Mouse (Mus musculus): ENCODE results near the gene Hunk.

Hunk gene

GRCm38 (mm10) chr16:90505680-90506079, 119.9 kb downstream of the Hunk start:
- no peak for DNase-seq (ENCODE audit: low spot score)

- no peak for DNase-seq (ENCODE audit: low spot score)
Observed at GRCm38 (mm10) chr16:90511551-90512296, 125.9 kb downstream of the Hunk start.

GRCm38 (mm10) chr16:90517041-90517440, 131.2 kb downstream of the Hunk start:
- no peak for DNase-seq (ENCODE audit: low spot score)

- DNase-seq (ENCODE audit: low spot score): no peak
Observed at GRCm38 (mm10) chr16:90518232-90518631, 132.4 kb downstream of the Hunk start.

- DNase-seq (ENCODE audit: low spot score): no peak
Observed at GRCm38 (mm10) chr16:90518732-90519295, 133.0 kb downstream of the Hunk start.

- DNase-seq (ENCODE audit: low spot score): no peak
Observed at GRCm38 (mm10) chr16:90521191-90521950, 135.6 kb downstream of the Hunk start.

- DNase-seq (ENCODE audit: low spot score): no peak
Observed at GRCm38 (mm10) chr16:90521951-90522255, 136.1 kb downstream of the Hunk start.

GRCm38 (mm10) chr16:90522575-90522974, 136.8 kb downstream of the Hunk start:
- no peak for DNase-seq (ENCODE audit: low spot score)

- no peak for DNase-seq (ENCODE audit: low spot score)
Observed at GRCm38 (mm10) chr16:90523373-90523772, 137.6 kb downstream of the Hunk start.

GRCm38 (mm10) chr16:90523894-90524293, 138.1 kb downstream of the Hunk start:
- DNase-seq (ENCODE audit: low spot score): no peak

- no peak for DNase-seq (ENCODE audit: low spot score)
Observed at GRCm38 (mm10) chr16:90524393-90524792, 138.6 kb downstream of the Hunk start.

- no peak for DNase-seq (ENCODE audit: low spot score)
Observed at GRCm38 (mm10) chr16:90533119-90533673, 147.4 kb downstream of the Hunk start.

- no peak for DNase-seq (ENCODE audit: low spot score)
Observed at GRCm38 (mm10) chr16:90534591-90534990, 148.8 kb downstream of the Hunk start.

- DNase-seq (ENCODE audit: low spot score): no peak
Observed at GRCm38 (mm10) chr16:90538926-90539325, 153.1 kb downstream of the Hunk start.

GRCm38 (mm10) chr16:90541191-90541590, 155.4 kb downstream of the Hunk start:
- DNase-seq (ENCODE audit: low spot score): no peak

GRCm38 (mm10) chr16:90542383-90542782, 156.6 kb downstream of the Hunk start:
- no peak for DNase-seq (ENCODE audit: low spot score)

- no peak for DNase-seq (ENCODE audit: low spot score)
Observed at GRCm38 (mm10) chr16:90544175-90544574, 158.4 kb downstream of the Hunk start.

GRCm38 (mm10) chr16:90545509-90545908, 159.7 kb downstream of the Hunk start:
- DNase-seq (ENCODE audit: low spot score): no peak

GRCm38 (mm10) chr16:90546591-90546990, 160.8 kb downstream of the Hunk start:
- no peak for DNase-seq (ENCODE audit: low spot score)

- DNase-seq (ENCODE audit: low spot score): no peak
Observed at GRCm38 (mm10) chr16:90547996-90548395, 162.2 kb downstream of the Hunk start.
